Mouse (Mus musculus) frontal cortex, postnatal 14 days (tissue): Measurements from ENCODE around the gene Mycn.
A peak's percentile ranks its signal among the peaks of the same experiment; 100 is the strongest.

Experiments used
- DNase-seq, 2 experiments: peaks; one replicate each; pipeline ENCODE4 v3.0.0; 2022; ENCODE audit warnings: low spot score in 2 of 2

The Mycn gene

GRCm38 (mm10) chr12:12941661-12942363, at the start of gene Mycn:
Gene Mycn, minus strand, starts transcription at chr12:12941914.
- peak; percentile 71 to 73 for DNase-seq

GRCm38 (mm10) chr12:12987376-12987775, 45.7 kb upstream of the Mycn start:
- no peak for DNase-seq

- no peak for DNase-seq
Observed at GRCm38 (mm10) chr12:12986612-12987206, 45.0 kb upstream of the Mycn start.

- no peak for DNase-seq
Observed at GRCm38 (mm10) chr12:12983032-12983431, 41.3 kb upstream of the Mycn start.

GRCm38 (mm10) chr12:12975397-12975796, 33.7 kb upstream of the Mycn start:
- DNase-seq, result no peak

GRCm38 (mm10) chr12:12972756-12973435, 31.2 kb upstream of the Mycn start:
- DNase-seq, result no peak

- no peak for DNase-seq
Observed at GRCm38 (mm10) chr12:12967946-12968345, 26.2 kb upstream of the Mycn start.

GRCm38 (mm10) chr12:12964856-12965255, 23.1 kb upstream of the Mycn start:
- no peak for DNase-seq

GRCm38 (mm10) chr12:12947606-12948005, 5.9 kb upstream of the Mycn start:
- no peak for DNase-seq

- DNase-seq, result no peak
Observed at GRCm38 (mm10) chr12:12943288-12943687, 1.6 kb upstream of the Mycn start.

- peak; percentile 77 to 82 for DNase-seq
Observed at GRCm38 (mm10) chr12:12942364-12943050, 793 bp upstream of the Mycn start.

- peak in 1 of 2 experiments; percentile 21 for DNase-seq
Observed at GRCm38 (mm10) chr12:12941129-12941504, 597 bp downstream of the Mycn start.

GRCm38 (mm10) chr12:12940466-12941128, 1.1 kb downstream of the Mycn start:
- peak; percentile 25 to 44 for DNase-seq

- peak; percentile 13 to 26 for DNase-seq
Observed at GRCm38 (mm10) chr12:12939581-12940465, 1.9 kb downstream of the Mycn start.

GRCm38 (mm10) chr12:12938850-12939249, 2.9 kb downstream of the Mycn start:
- peak; percentile 72 for DNase-seq

GRCm38 (mm10) chr12:12938361-12938760, 3.4 kb downstream of the Mycn start:
- DNase-seq, result peak; percentile 23 to 32

- peak; percentile 4 to 13 for DNase-seq
Observed at GRCm38 (mm10) chr12:12937746-12938145, 4.0 kb downstream of the Mycn start.

GRCm38 (mm10) chr12:12937088-12937487, 4.6 kb downstream of the Mycn start:
- peak; percentile 10 to 12 for DNase-seq

- DNase-seq, result no peak
Observed at GRCm38 (mm10) chr12:12932238-12932637, 9.5 kb downstream of the Mycn start.

GRCm38 (mm10) chr12:12928239-12928638, 13.5 kb downstream of the Mycn start:
- DNase-seq, result no peak
